Mouse (Mus musculus) limb, embryonic 14.5 days (tissue): Measurements from ENCODE around the gene Hist1h2bj. TPM values are rescaled to one million over a fixed set of nuclear protein-coding genes. Genes with fewer than 3 reads are reported as not detected.

Experiments
- ATAC-seq: fragments of 200-750 bp; cut with Nextera tagmentation; 2 replicates; pipeline ENCODE4 v1.8.0; 2017; ENCODE audit warnings: low read depth, moderate number of reproducible peaks, moderate TSS enrichment; ENCODE audit not compliant: low FRiP score
- DNase-seq: peaks from one replicate; pipeline ENCODE4 v3.0.0-alpha.2; 2015; ENCODE audit warnings: low spot score
- H3K27ac ChIP-seq: fragments of 300-500 bp; sonication (generic); replicated peaks from 2 replicates; pipeline ENCODE4 v1.5.1; 2014; ENCODE audit warnings: low read depth, mild to moderate bottlenecking, low read length, moderate library complexity, mixed read lengths
- H3K27me3 ChIP-seq: fragments of 300-500 bp; sonication (generic); 2 replicates; pipeline ENCODE4 v1.6.1; 2014; ENCODE audit warnings: low read length, mixed read lengths; ENCODE audit not compliant: control insufficient read depth, insufficient read depth
- H3K36me3 ChIP-seq: fragments of 300-500 bp; sonication (generic); 2 replicates; pipeline ENCODE4 v1.6.1; 2014; ENCODE audit warnings: mild to moderate bottlenecking, low read length, moderate library complexity, mixed read lengths; ENCODE audit not compliant: control insufficient read depth, insufficient read depth
- H3K4me1 ChIP-seq: fragments of 300-500 bp; sonication (generic); 2 replicates; pipeline ENCODE4 v1.6.1; 2014; ENCODE audit warnings: antibody characterized with exemption, low read length, mixed read lengths; ENCODE audit not compliant: control insufficient read depth, insufficient read depth
- H3K4me2 ChIP-seq: fragments of 300-500 bp; sonication (generic); replicated peaks from 2 replicates; pipeline ENCODE4 v1.6.1; 2014; ENCODE audit warnings: low read depth, mild to moderate bottlenecking, low read length, moderate library complexity; ENCODE audit not compliant: severe bottlenecking
- H3K4me3 ChIP-seq: fragments of 300-500 bp; sonication (generic); replicated peaks from 2 replicates; pipeline ENCODE4 v1.5.1; 2014; ENCODE audit warnings: low read length
- H3K9ac ChIP-seq: fragments of 300-500 bp; sonication (generic); 2 replicates; pipeline ENCODE4 v1.6.1; 2014; ENCODE audit warnings: mild to moderate bottlenecking, low read depth, low read length, moderate library complexity; ENCODE audit not compliant: severe bottlenecking
- H3K9me3 ChIP-seq: fragments of 300-500 bp; sonication (generic); 2 replicates; pipeline ENCODE4 v1.6.1; 2016; ENCODE audit warnings: low read length; ENCODE audit not compliant: control insufficient read depth
- POLR2A ChIP-seq: fragments of 200-500 bp; IDR thresholded peaks from 2 replicates; pipeline ENCODE4 v1.8.0; 2012; ENCODE audit warnings: inconsistent platforms, mild to moderate bottlenecking, moderate library complexity, borderline replicate concordance; ENCODE audit not compliant: insufficient read depth, insufficient read length; ENCODE audit errors: extremely low read depth
- WGBS: fragments of 180-500 bp; shearing (Covaris S2); extraction: QIAGEN DNeasy Blood & Tissue Kit; methylation state at CpG from one replicate; pipeline ENCODE4 v1.1.7; 2014; 5-methylcytosine and 5-hydroxymethylcytosine counted together
- polyA plus RNA-seq, 2 experiments: library from polyadenylated mRNA; depleted of rRNA in 1 of 2; stranded (reverse) in 1 of 2; unstranded in 1 of 2; fragments of >200 nt; fragmentation: Nextera tagmentation in 1 of 2; extraction: Ambion mirVana in 1 of 2; gene quantifications; 2 replicates each; pipeline versions ENCODE4 v1.2.1 to v1.2.3; 2012 to 2014

The Hist1h2bj gene
- polyA plus RNA-seq, 2 experiments, result 10.3 to 20.7 TPM

GRCm38 (mm10) chr13:22021581-22021980 is 21.4 kb upstream of the Hist1h2bj start:
- 3% methylated on average over 11 of the region's 11 CpGs for WGBS
- H3K27me3 ChIP-seq, result peaks cover 17% of the 10 kb centered on the region
- no peak for DNase-seq

GRCm38 (mm10) chr13:22022241-22022640 is 20.8 kb upstream of the Hist1h2bj start:
- peak overlapping the region; percentile 5; the same call in 1 of the 2 replicates for H3K9ac ChIP-seq
- peak overlapping the region; percentile 62 for H3K4me2 ChIP-seq
- ATAC-seq, result peak; percentile 76

More at GRCm38 (mm10) chr13:22021581-22021980, 21.4 kb upstream of the Hist1h2bj start:
- peak overlapping the region; percentile 5 for H3K9ac ChIP-seq
- no peaks in the 10 kb centered on the region for H3K9me3 ChIP-seq
- no peaks in the 10 kb centered on the region for H3K36me3 ChIP-seq
- H3K4me1 ChIP-seq, result no peaks in the 10 kb centered on the region
- TF ChIP-seq POLR2A, result no peak
- H3K4me3 ChIP-seq, result peak overlapping the region; percentile 42
- no peak for ATAC-seq
- H3K27ac ChIP-seq, result no peak overlapping the region
- peak overlapping the region; percentile 62 for H3K4me2 ChIP-seq

GRCm38 (mm10) chr13:22026058-22027031 is 16.7 kb upstream of the Hist1h2bj start:
- Histone ChIP-seq H3K4me2 (peak overlapping the region; percentile 52), H3K4me1 (no peaks in the 10 kb centered on the region), H3K27ac (no peak overlapping the region), H3K9me3 (no peaks in the 10 kb centered on the region), H3K4me3 (peak overlapping the region; percentile 47), H3K27me3 (no peaks in the 10 kb centered on the region), H3K9ac (peak overlapping the region; percentile 50), H3K36me3 (no peaks in the 10 kb centered on the region)
- TF ChIP-seq POLR2A, result no peak
- WGBS, result 1% methylated on average over 35 of the region's 35 CpGs
- peak; percentile 73 for ATAC-seq
- DNase-seq, result peak; percentile 96

More at GRCm38 (mm10) chr13:22022241-22022640, 20.8 kb upstream of the Hist1h2bj start:
- H3K4me3 ChIP-seq, result peak overlapping the region; percentile 42
- no peaks in the 10 kb centered on the region for H3K9me3 ChIP-seq
- TF ChIP-seq POLR2A, result no peak
- H3K36me3 ChIP-seq, result no peaks in the 10 kb centered on the region
- no peak overlapping the region for H3K27ac ChIP-seq
- 1% methylated on average over 9 of the region's 9 CpGs for WGBS
- H3K27me3 ChIP-seq, result peaks cover 16% of the 10 kb centered on the region
- no peaks in the 10 kb centered on the region for H3K4me1 ChIP-seq
- peak; percentile 86 for DNase-seq

- no peaks in the 10 kb centered on the region for H3K27me3 ChIP-seq
- TF ChIP-seq POLR2A, result no peak
- DNase-seq (peak; percentile 93), ATAC-seq (peak; percentile 79)
- no peaks in the 10 kb centered on the region for H3K4me1 ChIP-seq
- H3K4me2 ChIP-seq, result peak overlapping the region; percentile 52
- no peaks in the 10 kb centered on the region for H3K9me3 ChIP-seq
- H3K36me3 ChIP-seq, result no peaks in the 10 kb centered on the region
- peak overlapping the region; percentile 75 for H3K27ac ChIP-seq
- peak overlapping the region; percentile 58 for H3K9ac ChIP-seq
- WGBS, result under 1% methylated on average over 40 of the region's 40 CpGs
- H3K4me3 ChIP-seq, result peak overlapping the region; percentile 46
Measured at GRCm38 (mm10) chr13:22028673-22029460, 14.1 kb upstream of the Hist1h2bj start.

GRCm38 (mm10) chr13:22029928-22030327 is 13.1 kb upstream of the Hist1h2bj start:
- Histone ChIP-seq H3K4me3 (no peak overlapping the region), H3K4me2 (no peak overlapping the region), H3K27me3 (no peaks in the 10 kb centered on the region), H3K36me3 (no peaks in the 10 kb centered on the region), H3K4me1 (peaks cover 6% of the 10 kb centered on the region; the same call in 1 of the 2 replicates), H3K9me3 (no peaks in the 10 kb centered on the region), H3K9ac (no peak overlapping the region), H3K27ac (no peak overlapping the region)
- ATAC-seq (no peak), DNase-seq (no peak)
- no peak for TF ChIP-seq POLR2A
- 43% methylated on average over 8 of the region's 8 CpGs for WGBS
